Mouse (Mus musculus) gastrocnemius, postnatal 10 days (tissue): ENCODE results near the gene Ankrd39. TPM values are rescaled to one million over a fixed set of nuclear protein-coding genes. Genes with fewer than 3 reads are reported as not detected.
A peak's percentile ranks its signal among the peaks of the same experiment; 100 is the strongest.

Experiments used
- DNase-seq: peaks from one replicate; pipeline ENCODE4 v3.0.0; 2021; ENCODE audit warnings: mixed read lengths
- total RNA-seq, 2 experiments: library from RNA; stranded (reverse); gene quantifications; 2 replicates each; pipeline ENCODE4 v1.2.3; 2021

Gene Ankrd39
- total RNA-seq, 2 experiments from 2014 or later = 10.9 to 11.4 TPM

- no peak for DNase-seq
Measured at GRCm38 (mm10) chr1:36572140-36572700, 25.0 kb upstream of the Ankrd39 start.

GRCm38 (mm10) chr1:36571627-36572026, 24.4 kb upstream of the Ankrd39 start:
- peak; percentile 29 for DNase-seq

GRCm38 (mm10) chr1:36570320-36570719, 23.1 kb upstream of the Ankrd39 start:
- DNase-seq = no peak

GRCm38 (mm10) chr1:36569694-36570276, 22.5 kb upstream of the Ankrd39 start:
- no peak for DNase-seq

GRCm38 (mm10) chr1:36568776-36569175, 21.5 kb upstream of the Ankrd39 start:
- DNase-seq = no peak

- DNase-seq = no peak
Measured at GRCm38 (mm10) chr1:36567818-36568603, 20.8 kb upstream of the Ankrd39 start.

GRCm38 (mm10) chr1:36566425-36566824, 19.2 kb upstream of the Ankrd39 start:
- DNase-seq = no peak

GRCm38 (mm10) chr1:36564101-36564500, 16.9 kb upstream of the Ankrd39 start:
- peak; percentile 40 for DNase-seq

- DNase-seq = no peak
Measured at GRCm38 (mm10) chr1:36563632-36564031, 16.4 kb upstream of the Ankrd39 start.

- DNase-seq = peak; percentile 28
Measured at GRCm38 (mm10) chr1:36563197-36563596, 16.0 kb upstream of the Ankrd39 start.

- DNase-seq = no peak
Measured at GRCm38 (mm10) chr1:36562388-36562787, 15.1 kb upstream of the Ankrd39 start.

GRCm38 (mm10) chr1:36560903-36561302, 13.7 kb upstream of the Ankrd39 start:
- no peak for DNase-seq

- DNase-seq = no peak
Measured at GRCm38 (mm10) chr1:36559888-36560287, 12.6 kb upstream of the Ankrd39 start.

- DNase-seq = no peak
Measured at GRCm38 (mm10) chr1:36559256-36559655, 12.0 kb upstream of the Ankrd39 start.

GRCm38 (mm10) chr1:36558031-36558993, 11.1 kb upstream of the Ankrd39 start, which contains the start of gene Sema4c:
Gene Sema4c, minus strand, starts transcription at chr1:36558349.
- peak; percentile 75 for DNase-seq

- DNase-seq = peak; percentile 91
Measured at GRCm38 (mm10) chr1:36557457-36558011, 10.3 kb upstream of the Ankrd39 start.

GRCm38 (mm10) chr1:36556553-36557456, 9.6 kb upstream of the Ankrd39 start:
- DNase-seq = peak; percentile 96

- no peak for DNase-seq
Measured at GRCm38 (mm10) chr1:36555798-36556395, 8.7 kb upstream of the Ankrd39 start.

GRCm38 (mm10) chr1:36554633-36555399, 7.6 kb upstream of the Ankrd39 start:
- no peak for DNase-seq

GRCm38 (mm10) chr1:36552506-36552905, 5.3 kb upstream of the Ankrd39 start:
- DNase-seq = no peak
